ENCODE assay signal across 18 mouse cellular contexts in genomic region chr12:106191771-106192170, GRCm38 (mm10).
DNase-seq lines count a peak whose midpoint lies in the region; TF ChIP-seq lines count a peak whose summit lies in the region.
"Had no signal": no experiment of that assay in that cellular context is flagged by ENCODE, and none has a peak within 500 bp of the region (broad histone marks: within the 10 kb centered on the region; RNA-seq: fewer than 3 reads in every experiment).

No protein-coding gene starts in this region.

- 89% methylated on average over 7 of the region's 7 CpGs for WGBS in thymus, adult 2 months

- H3K4me1 ChIP-seq in thymus, adult 2 months (replicated peaks; ENCODE audit: control insufficient read depth, insufficient read depth, low read length), result no peaks in the 10 kb centered on the region
- H3K4me1 ChIP-seq: embryonic facial prominence, embryonic 10.5 days; heart, embryonic 10.5 days had no signal

- no peak for DNase-seq in layer of hippocampus, adult 2 months (ENCODE audit: low spot score in 2 of 2)
- DNase-seq in layer of hippocampus, adult 9-10 months (ENCODE audit: low spot score), result no peak
- DNase-seq in cerebellum, adult 18-20 months, result peak; percentile 71 to 77
- peak; percentile 79 for DNase-seq in cerebellum, adult 9-11 months
- no peak for DNase-seq in thymus, adult 2 months
- DNase-seq in heart, adult 11 months, result no peak
- DNase-seq: adrenal gland, postnatal 14 days; forebrain, postnatal 0 days; gastrocnemius, adult 2 months; gastrocnemius, postnatal 25 days; heart, adult 18-20 months; heart, postnatal 10 days; heart, postnatal 4 days had no signal

- no peak for TF ChIP-seq POLR2A in thymus, adult 2 months (IDR thresholded peaks at IDR 0.05; ENCODE audit: control insufficient read depth, extremely low read depth, insufficient read depth, low read length, poor library complexity)

- no peaks in the 10 kb centered on the region for H3K27me3 ChIP-seq in thymus, adult 2 months (ENCODE audit: control insufficient read depth, insufficient read depth, low read length)
- H3K27me3 ChIP-seq: CH12.LX; forebrain, embryonic 13.5 days; hindbrain, embryonic 12.5 days had no signal

- H3K36me3 ChIP-seq in thymus, adult 2 months (ENCODE audit: control insufficient read depth, insufficient read depth, low read length), result no peaks in the 10 kb centered on the region
- H3K36me3 ChIP-seq: embryonic facial prominence, embryonic 10.5 days; heart, embryonic 10.5 days; hindbrain, embryonic 12.5 days had no signal

- H3K4me3 ChIP-seq in layer of hippocampus, adult 2 months, result no peak overlapping the region
- no peak overlapping the region for H3K4me3 ChIP-seq in thymus, adult 2 months (ENCODE audit: control insufficient read depth, insufficient read depth, low read length)
- H3K4me3 ChIP-seq: embryonic facial prominence, embryonic 10.5 days; forebrain, embryonic 13.5 days; gastrocnemius, adult 2 months; heart, embryonic 10.5 days; hindbrain, embryonic 12.5 days had no signal

- H3K27ac ChIP-seq in layer of hippocampus, adult 2 months, result peak overlapping the region; percentile 2; the same call in 1 of the 2 replicates
- no peak overlapping the region for H3K27ac ChIP-seq in thymus, adult 2 months (ENCODE audit: control insufficient read depth, insufficient read depth, low read length)
- H3K27ac ChIP-seq: embryonic facial prominence, embryonic 10.5 days; forebrain, embryonic 13.5 days; gastrocnemius, adult 2 months; heart, embryonic 10.5 days; hindbrain, embryonic 12.5 days had no signal

- no peak for TF ChIP-seq CTCF in layer of hippocampus, adult 2 months (conservative IDR thresholded peaks at IDR 0.05)
- no peak for TF ChIP-seq CTCF in thymus, adult 2 months (IDR thresholded peaks at IDR 0.05; ENCODE audit: borderline replicate concordance, control insufficient read depth, extremely low read depth, insufficient read depth, low read length, poor library complexity)

Comparison
In these comparisons a context has a peak if more than half of its experiments do, and no peak if none do; other contexts are left out.
1. DNase-seq: peak in cerebellum, adult 18-20 months (2 of 2) and cerebellum, adult 9-11 months (single experiment); none in layer of hippocampus, adult 2 months (0 of 2), layer of hippocampus, adult 9-10 months (single experiment), thymus, adult 2 months (single experiment) and heart, adult 11 months (single experiment).